Mouse (Mus musculus): ENCODE results near the gene Olfr631.
"Not testable (repeated sequence)": the region's sequence is repeated elsewhere in the genome, so short reads cannot be mapped to it uniquely, and the experiment has no call there.

Gene Olfr631

DNA sequence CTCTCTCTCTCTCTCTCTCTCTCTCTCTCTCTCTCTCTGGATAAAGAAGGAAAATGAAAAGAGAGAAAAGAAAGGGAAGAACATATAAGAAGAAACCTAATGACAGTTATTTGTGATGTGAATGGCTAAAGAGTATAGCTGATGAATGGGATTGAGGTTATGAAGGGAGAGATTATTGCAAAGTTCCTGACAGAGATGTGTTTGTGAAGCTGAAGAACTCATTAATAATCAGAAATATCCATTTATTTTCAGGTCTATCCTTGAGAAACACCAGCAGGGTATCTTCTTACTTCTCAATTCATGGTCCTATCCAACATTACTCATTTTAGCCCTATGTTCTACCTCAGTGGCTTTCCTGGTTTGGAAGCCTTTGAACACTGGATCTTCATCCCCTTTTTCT, at the start of gene Olfr631:
Gene Olfr631, plus strand, starts transcription at position 301 of the 400 bp plus-strand sequence.
- no peak for DNase-seq (ENCODE audit: low read depth)

- DNase-seq (ENCODE audit: low read depth), result no peak
Observed at GRCm38 (mm10) chr7:103886152-103886551, 42.5 kb upstream of the Olfr631 start, which contains the start of gene Olfr66. Gene Olfr66, minus strand, starts transcription at chr7:103886252.

DNA sequence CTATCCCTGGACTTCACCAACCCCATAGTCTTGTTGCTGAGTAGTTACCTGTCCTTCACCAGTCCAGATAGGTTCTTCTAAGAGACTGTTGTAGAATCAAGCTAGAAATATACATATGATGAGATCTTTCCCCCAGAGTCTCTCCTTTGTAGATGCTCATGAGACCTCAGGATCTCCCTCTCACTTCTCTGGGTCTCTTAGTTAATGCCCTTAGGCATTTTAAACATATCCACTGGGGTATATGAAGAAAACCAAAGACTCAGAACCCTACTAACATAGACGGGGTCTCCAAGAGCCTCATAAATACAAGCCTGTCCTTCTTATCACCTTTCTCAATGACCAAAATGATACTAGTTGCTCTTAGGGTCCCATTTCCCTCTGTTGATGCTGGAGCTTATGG, 34.2 kb upstream of the Olfr631 start, which contains the start of gene Olfr64:
Gene Olfr64, minus strand, starts transcription at position 101 of the 400 bp plus-strand sequence.
- DNase-seq (ENCODE audit: low read depth), result no peak

DNA sequence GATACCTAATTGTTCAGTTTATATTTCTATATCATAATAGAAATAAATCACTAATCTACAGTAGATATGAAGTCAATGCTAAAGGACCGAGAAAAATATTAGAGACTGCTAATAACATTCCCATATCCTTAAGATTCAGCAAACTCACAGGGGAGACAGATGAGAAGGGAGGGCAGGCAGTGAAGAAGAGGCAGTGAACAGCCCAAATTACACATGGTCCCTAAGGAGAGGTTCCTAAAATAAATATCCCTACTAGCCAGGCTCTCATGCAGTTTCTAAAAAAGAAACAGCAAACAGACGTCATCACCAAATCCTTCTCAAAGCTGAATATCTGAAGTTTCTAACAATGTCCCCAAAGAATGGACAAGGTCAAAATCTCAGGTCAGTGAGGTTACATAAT, 25.4 kb upstream of the Olfr631 start, which contains the start of gene Olfr65:
Gene Olfr65, plus strand, starts transcription at position 301 of the 400 bp plus-strand sequence.
- DNase-seq (ENCODE audit: low read depth), result no peak

GRCm38 (mm10) chr7:103910047-103910446, 18.6 kb upstream of the Olfr631 start:
- peak; percentile 92 for DNase-seq (ENCODE audit: low read depth)

GRCm38 (mm10) chr7:103912969-103913511, 15.6 kb upstream of the Olfr631 start:
- peak; percentile 70 for DNase-seq (ENCODE audit: low read depth)

DNA sequence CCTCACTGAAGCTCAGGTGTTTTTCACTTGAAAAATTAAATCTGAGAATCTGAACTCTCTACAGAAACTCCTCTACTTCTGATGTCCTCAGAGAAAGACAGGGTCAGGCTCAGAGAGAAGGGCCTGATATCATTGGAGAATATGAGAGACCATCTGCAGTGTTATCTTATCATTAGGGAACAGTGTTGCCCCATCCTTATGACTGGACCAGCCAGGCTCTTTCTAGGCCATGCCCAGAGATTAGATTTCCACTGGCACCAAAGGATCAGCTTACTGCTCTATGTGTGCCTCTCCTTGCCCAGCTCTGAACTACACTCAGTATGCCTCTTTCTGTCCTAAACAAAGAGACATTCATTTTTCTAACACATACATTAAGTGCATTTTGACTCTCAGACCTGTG, 13.3 kb upstream of the Olfr631 start:
- DNase-seq (ENCODE audit: low read depth), result no peak

DNA sequence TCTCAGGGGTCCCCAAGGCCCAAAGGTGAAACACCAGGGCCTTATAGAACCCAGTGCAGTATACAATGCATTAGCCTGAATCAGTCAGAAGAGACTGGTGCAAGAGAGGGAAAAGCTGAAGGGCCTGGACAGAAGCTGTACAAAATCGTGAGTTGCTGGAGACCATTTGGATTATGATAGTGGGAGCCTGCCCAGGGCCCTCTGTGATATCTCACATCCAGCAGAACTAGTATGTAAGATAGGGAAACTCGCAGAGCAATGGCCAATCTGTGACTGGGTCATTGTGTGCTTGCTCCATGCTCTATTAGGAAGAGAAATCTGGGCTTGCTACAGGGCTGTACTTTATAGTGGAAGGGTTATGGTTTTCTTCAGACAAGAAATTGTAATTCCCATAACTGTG, 5.6 kb downstream of the Olfr631 start, which contains the start of gene Olfr632:
Gene Olfr632, plus strand, starts transcription at position 84 of the 400 bp plus-strand sequence.
- no peak for DNase-seq (ENCODE audit: low read depth)

DNA sequence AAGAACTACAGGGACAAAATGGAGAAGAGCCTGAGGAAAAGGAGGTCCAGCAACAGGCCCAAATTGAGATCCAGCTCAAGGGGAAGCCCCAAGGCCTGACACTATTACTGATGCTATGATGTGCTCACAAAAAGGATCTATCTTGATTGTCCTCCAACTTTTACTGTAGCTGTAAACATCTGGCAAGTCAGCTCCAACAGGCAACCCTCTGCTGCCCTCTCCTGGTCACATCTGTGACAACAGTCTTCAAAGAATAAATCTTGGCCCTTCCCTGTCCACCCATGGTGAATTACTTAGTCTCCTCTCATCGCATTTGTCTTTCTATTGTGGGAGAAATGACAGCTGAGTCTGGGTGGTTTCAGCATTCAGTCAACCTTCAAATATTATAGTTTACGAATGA, 14.1 kb downstream of the Olfr631 start:
- DNase-seq (ENCODE audit: low read depth), result peak; percentile 84

GRCm38 (mm10) chr7:103944137-103944536, 15.5 kb downstream of the Olfr631 start, which contains the start of gene Olfr633:
Gene Olfr633, plus strand, starts transcription at chr7:103944437.
- no peak for DNase-seq (ENCODE audit: low read depth)

GRCm38 (mm10) chr7:103966873-103967272, 38.2 kb downstream of the Olfr631 start:
- not testable (repeated sequence) for DNase-seq (ENCODE audit: low read depth)

GRCm38 (mm10) chr7:103970852-103971251, 42.2 kb downstream of the Olfr631 start, which contains the start of gene Olfr635:
Gene Olfr635, plus strand, starts transcription at chr7:103971152.
- DNase-seq (ENCODE audit: low read depth), result no peak

DNA sequence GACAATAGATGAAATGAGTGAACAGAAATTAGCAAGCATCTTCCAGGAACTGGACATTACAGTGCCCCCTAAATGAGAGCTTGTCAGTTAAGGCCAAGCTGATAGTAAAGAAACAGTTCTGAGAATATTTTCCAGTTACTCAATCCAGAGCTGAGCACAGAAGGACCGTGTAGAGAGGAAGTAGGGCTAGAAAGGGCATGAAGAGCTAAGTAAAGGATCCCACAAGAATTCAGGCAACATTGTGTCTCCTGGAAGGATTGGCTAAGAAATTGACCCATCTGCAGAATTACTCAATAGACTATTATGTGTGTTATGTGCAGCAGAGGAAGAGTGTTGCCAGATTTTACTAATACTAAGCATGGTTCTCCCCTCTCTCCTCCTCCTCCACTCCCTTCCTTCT, 43.2 kb downstream of the Olfr631 start:
- peak; percentile 11 for DNase-seq (ENCODE audit: low read depth)

Data from 416B (cell line).